Mouse (Mus musculus) natural killer cell, adult 2 months (primary cell): ENCODE measurements around the gene Dock7.

Experiments
- DNase-seq, 2 experiments: peaks; one replicate each; pipeline ENCODE4 v3.0.0; 2022; ENCODE audit warnings: low spot score in 2 of 2

Gene Dock7

GRCm38 (mm10) chr4:99121123-99121755, 524 bp upstream of the Dock7 start:
- no peak for DNase-seq

DNA sequence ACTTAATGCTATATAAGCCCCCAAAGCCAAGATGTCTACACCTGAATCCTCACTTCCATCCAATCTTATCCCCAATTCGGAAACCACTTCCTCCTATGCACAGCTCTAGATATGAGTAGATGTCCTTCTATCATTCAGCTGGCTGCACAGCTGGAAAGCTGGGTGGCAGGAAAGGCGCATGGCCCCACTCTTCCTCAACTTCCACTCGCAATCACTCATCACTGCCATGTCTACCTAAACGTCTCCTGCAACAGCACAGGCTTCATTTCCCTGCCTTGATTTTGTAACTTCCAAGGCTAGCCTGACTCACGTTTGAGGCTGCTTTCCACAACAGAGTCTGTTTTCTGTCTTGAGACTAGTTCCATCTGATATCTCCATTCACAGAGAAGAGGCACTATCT, 1.7 kb downstream of the Dock7 start:
- no peak for DNase-seq

DNA sequence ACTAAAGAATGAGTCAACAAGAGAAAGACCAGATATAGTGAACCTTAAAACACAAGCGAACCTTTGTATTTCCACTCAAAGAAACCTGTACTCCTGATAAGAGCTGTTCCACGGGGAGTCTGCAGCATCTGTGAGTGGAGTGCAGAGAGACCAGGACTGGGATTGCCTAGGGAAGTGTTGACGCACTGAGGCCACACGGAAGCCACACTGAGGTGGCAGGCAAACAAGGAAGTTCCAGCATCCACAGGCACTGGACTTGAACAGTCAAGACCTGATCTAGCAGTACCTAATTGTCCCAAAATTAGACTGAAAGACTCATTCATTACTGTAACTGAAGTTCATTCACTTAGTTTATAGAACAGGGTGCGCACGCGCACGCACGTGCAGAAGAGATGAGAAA, 4.9 kb downstream of the Dock7 start:
- DNase-seq = no peak

DNA sequence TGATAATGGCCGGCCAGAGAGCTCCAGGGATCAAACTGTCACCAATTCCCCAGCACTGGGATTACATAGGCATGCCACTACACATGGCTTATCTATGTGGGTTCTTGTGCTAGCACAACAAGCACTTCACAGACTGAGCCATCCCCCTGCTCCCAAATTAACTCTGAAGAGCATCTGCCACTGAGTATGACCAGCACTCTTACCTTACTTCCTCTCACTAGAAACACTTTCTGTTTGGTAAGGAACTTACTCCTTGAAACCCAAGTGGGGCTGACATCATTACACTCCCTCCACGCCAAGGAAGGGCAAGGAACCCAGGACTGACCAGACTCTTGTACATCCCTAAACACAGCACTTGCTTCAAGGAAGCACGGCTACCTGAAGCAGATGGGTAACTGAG, 9.0 kb downstream of the Dock7 start:
- DNase-seq = no peak

GRCm38 (mm10) chr4:99108817-99109216, 11.9 kb downstream of the Dock7 start:
- DNase-seq = no peak

- no peak for DNase-seq
These were observed 17.9 kb downstream of the Dock7 start for GRCm38 (mm10) chr4:99102846-99103245.

- no peak for DNase-seq
These were observed 20.0 kb downstream of the Dock7 start for GRCm38 (mm10) chr4:99100724-99101123.

GRCm38 (mm10) chr4:99091777-99092176, 28.9 kb downstream of the Dock7 start:
- no peak for DNase-seq

GRCm38 (mm10) chr4:99091151-99091701, 29.5 kb downstream of the Dock7 start:
- no peak for DNase-seq

DNA sequence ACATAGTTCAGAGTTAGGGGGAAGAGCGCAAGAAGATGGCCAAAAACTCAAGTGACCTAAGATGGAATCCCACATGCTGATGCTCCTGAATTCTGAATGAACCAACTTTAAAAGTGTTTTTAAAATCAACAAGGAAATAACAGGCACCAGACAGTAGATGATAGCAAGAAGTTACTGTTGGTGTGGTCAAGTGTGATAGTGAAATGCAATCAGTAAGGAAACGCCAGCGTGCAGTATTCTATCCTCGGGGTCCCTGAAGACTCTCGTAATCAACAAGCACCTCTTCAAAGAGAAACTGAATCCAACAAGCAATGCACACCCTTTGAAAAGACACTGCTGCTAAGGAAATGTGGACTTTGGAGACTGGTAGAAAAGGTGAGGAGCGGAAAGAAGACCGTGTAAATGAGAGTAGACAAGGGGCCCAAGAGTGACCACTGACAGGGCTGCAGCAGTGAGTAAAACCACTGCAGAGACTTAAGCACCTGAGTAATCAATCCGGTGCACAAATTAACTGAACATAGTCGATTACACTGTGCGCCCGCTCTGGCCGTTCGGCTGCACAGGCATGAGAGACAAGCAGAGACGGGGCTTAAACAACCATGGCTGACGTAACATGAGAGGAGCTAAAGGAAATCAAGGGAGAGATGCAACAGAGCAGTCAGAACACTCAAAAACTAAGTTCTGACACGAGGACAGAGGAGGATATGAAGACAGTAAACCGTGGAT, 32.8 kb downstream of the Dock7 start:
- no peak for DNase-seq

DNA sequence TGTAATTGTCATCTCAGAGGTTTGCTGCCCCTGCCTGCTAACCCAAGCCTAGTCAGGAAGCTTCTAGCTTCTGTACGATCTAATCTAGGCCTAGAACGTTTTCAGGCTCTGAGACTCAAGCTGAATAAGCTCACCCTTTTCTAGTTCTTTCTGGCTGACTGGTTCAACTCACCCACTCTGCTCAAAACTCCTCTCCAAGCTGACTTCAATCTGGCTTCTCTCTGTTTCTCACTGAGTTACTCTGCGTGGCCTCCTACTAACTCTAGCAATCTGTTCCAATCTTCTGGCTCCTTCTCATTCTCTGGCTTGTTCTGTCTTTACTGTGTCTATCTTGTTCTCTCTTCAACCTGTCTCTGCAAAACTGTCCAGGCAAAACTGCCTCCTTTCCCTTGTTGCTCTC, 36.9 kb downstream of the Dock7 start:
- DNase-seq = no peak

GRCm38 (mm10) chr4:99081169-99081568, 39.5 kb downstream of the Dock7 start:
- DNase-seq = no peak

- no peak for DNase-seq
These were observed 42.7 kb downstream of the Dock7 start for GRCm38 (mm10) chr4:99078005-99078404.

- DNase-seq = no peak
These were observed 51.9 kb downstream of the Dock7 start for GRCm38 (mm10) chr4:99068806-99069205.

DNA sequence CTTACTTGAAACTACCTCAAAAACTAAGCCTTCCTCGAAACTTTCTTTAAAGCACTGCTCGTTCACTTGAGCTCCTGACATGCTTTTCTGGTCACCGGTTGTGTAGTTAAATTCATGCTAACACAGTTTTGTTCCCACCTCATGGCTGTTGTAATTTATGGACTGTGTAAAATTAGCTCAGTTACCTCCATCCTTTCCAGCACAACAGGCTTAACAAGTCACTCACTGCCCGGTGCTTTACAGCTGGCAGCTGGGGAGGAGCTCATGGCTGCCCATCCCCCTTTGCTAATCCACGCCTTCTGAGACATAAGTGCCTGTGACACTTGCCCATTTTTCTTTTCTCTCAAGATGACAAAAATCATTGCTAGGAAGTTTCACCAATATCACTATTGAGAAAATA, 56.2 kb downstream of the Dock7 start:
- DNase-seq = no peak

- no peak for DNase-seq
These were observed 72.1 kb downstream of the Dock7 start for GRCm38 (mm10) chr4:99048581-99048980.

GRCm38 (mm10) chr4:99046471-99046870, 74.2 kb downstream of the Dock7 start:
- DNase-seq = no peak

- DNase-seq = no peak
These were observed 75.9 kb downstream of the Dock7 start for GRCm38 (mm10) chr4:99044854-99045253.

- no peak for DNase-seq
These were observed 87.8 kb downstream of the Dock7 start for GRCm38 (mm10) chr4:99032921-99033320.

DNA sequence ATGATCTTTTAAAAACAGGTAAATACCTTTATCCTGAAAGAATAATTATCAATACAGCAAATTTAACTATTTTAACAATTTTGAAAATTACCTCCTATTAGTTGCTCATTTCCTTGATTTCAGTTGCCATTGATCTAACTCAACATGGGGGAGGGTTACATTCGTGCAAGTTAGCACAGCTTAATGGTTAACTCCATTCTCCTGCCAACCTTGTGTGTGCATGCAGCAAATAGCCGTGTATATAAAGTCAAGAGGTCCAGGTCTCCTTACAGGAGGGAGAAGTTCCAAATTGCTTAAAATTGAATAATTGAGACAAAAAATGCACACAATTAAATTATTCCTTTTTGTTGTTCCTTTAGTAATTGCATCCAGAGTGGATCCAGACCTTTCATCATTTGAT, 90.0 kb downstream of the Dock7 start, which contains the start of gene Angptl3:
Angptl3 (plus strand) TSS at position 269 of the 400 bp plus-strand sequence.
- DNase-seq = no peak

DNA sequence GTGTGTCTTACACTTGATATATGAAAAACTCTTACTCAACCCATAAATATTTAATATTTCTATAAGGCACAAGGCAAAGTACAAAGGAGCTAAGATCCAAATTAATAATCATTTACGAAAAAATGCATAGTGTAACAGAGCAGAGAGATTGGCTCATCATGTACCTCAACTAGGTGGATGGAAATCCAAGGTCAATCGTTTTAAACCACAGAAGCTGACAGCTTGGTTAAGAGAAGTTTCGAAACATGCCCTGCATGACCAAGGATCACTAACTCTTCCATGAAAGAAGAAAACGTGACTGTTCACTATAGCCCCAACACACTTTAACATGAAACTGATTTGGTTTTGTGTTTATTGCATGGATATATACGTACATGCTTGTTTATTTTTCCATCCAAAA, 92.3 kb downstream of the Dock7 start:
- DNase-seq = no peak

- no peak for DNase-seq
These were observed 98.5 kb downstream of the Dock7 start for GRCm38 (mm10) chr4:99022221-99022620.

DNA sequence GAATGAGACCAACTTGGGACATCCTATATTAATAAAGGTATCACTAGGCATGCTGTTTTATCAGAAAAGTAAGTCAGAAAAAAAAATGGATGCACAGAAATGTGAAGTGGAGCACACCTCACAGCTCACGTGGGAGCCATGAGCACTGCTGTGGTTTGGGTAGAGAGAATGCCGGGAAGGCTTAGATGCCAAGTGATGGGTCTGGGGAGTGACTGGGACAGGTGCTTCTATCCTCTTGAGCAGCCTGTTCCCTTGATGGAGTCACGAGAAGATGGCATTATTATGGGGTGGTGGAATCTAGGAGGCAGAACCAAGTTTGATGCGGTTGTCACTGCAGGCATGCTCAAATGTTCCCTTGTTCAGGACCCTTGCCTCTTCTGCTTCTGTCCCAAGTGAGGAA, 109.7 kb downstream of the Dock7 start:
- DNase-seq = no peak
